Mouse (Mus musculus) erythroid progenitor cell, adult 5-6 weeks (primary cell): ENCODE measurements around the gene Dusp22. TPM values are rescaled to one million over a fixed set of nuclear protein-coding genes. Genes with fewer than 3 reads are reported as not detected.

ENCODE experiments used
- ATAC-seq: replicated peaks from 2 replicates; pipeline ENCODE4 v1.8.0; 2016; ENCODE audit warnings: moderate number of reproducible peaks, mild to moderate bottlenecking, moderate TSS enrichment, inconsistent platforms; ENCODE audit not compliant: poor library complexity, low FRiP score, severe bottlenecking
- total RNA-seq, 2 experiments: library from RNA; stranded (forward) in 1 of 2; stranded (reverse) in 1 of 2; fragments of 150-400 nt in 1 of 2; fragments of 186-747, 209-891 nt in 1 of 2; gene quantifications; 2 replicates each; pipeline versions ENCODE4 v1.2.3 to v1.2.4; 2015 to 2017; ENCODE audit warnings: low replicate concordance in 2 of 2

The Dusp22 gene
- total RNA-seq, 2 experiments from 2014 or later, result 10.5 TPM; not detected in 1

DNA sequence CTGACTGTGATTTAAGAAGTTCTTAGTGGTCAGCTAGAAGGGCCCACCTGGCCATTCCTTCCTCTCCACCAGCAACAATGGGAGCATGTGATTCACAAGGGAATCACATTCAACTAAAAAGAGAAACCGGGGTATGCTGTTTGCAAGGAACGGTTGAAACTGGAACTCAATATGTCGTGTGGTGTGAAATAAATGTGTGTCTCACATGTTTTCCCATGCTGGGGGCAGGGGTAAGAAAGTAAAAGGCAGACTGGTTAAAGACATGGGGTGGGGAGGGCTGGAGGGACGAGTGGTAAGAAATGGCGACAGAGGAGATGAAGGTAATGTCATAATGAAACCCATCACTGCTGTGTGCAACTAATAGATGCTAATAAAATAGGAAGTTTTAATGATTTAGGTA lies 87.3 kb downstream of the Dusp22 start:
- ATAC-seq, result no peak

DNA sequence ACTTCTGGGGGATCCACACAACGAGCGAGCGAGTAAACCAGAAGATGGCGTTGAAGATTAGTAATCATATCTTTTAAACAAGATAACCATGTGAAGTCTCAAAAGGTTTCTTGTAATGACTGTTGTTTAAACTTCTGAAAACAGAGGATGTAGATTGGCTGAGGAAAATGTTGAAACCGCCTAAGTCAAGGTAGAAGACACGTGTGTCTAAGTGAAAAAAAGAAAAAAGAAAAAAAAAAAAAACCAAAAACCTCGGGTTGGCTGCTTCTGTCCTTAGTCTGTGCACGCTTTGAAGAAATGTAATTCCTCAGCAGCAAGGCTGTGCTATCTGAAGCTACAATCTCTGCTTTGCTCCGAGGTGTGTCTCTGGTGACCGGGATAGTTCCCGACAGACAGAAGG lies 87.7 kb downstream of the Dusp22 start:
- ATAC-seq, result no peak

DNA sequence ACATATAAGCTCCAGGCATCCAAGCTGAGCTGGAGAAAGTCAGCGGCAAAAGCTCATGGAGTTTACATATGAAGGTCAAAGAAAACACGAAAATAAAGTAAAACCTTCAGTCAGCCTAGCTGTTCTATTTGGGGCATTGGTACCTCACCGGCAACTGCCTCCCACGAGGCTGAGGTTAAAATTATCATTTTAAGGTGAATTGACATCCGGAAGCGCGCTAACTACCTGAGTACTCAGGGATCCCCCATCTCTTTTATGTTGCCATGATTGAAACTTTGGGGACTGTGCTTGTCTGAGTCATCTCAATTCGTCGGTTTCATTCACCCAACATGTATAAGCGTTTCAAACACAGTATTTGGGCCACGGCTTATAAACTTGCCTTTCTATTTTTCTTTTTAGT lies 88.5 kb downstream of the Dusp22 start:
- ATAC-seq, result no peak

DNA sequence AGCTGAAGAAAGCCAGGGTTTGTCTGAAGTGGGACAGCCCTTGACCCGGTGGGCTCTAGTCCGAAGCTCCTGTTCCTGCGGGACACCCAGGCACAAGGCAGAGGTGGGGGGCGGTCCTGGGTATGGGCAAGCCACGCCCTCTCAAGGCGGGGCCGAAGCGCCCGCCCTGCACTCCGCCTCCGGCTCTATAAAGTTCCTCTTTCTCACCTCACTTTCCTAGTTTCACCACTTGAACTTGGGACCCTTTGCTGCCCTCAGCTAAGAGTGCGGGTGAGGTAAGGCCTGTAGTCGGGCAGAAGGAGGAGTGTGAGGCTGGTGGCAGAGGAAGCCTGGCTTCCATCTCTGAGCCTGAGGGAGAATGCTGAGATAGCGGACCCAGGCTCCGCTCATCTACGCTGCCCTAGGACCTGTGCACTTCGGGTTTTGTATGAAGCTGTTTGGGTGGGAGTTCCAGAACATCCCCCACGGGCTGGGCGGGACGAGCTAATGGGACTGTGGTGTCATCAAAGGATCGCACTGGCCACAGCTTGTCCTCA lies 89.3 kb downstream of the Dusp22 start, which contains the start of gene Irf4:
Gene Irf4, plus strand, starts transcription at position 206 of the 536 bp plus-strand sequence.
- 0 out of 2 replicates have a peak, but pooled peaks have one; percentile 42 for ATAC-seq

DNA sequence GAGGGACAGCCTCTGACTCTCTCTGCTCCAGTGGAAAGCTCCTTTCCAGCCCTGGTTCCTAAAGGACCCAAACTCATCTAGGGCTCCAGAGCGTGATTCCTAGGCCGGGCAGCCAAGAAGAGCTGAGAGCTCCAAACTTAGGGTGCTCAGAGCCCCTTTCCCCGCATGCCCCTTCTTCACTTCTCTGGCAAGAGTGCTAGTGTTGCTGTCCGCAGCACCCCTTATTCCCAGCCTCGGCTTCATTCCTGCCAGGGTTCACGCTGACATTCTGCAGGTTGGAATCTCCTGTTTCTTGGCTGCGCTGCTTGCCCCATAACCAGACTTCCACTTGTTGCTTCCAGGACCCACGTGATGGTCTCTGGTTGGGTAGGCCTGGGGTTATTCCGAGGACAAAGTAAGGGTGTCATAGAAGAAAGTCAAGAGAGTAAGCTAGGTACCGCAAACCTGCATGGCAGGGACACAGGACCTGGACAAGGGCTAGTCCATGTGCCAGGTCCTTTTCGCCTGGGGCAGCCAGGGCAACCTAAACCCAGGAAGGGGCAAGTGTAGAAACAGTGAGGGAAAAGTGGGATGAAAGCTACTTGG lies 89.8 kb downstream of the Dusp22 start:
- no peak for ATAC-seq

DNA sequence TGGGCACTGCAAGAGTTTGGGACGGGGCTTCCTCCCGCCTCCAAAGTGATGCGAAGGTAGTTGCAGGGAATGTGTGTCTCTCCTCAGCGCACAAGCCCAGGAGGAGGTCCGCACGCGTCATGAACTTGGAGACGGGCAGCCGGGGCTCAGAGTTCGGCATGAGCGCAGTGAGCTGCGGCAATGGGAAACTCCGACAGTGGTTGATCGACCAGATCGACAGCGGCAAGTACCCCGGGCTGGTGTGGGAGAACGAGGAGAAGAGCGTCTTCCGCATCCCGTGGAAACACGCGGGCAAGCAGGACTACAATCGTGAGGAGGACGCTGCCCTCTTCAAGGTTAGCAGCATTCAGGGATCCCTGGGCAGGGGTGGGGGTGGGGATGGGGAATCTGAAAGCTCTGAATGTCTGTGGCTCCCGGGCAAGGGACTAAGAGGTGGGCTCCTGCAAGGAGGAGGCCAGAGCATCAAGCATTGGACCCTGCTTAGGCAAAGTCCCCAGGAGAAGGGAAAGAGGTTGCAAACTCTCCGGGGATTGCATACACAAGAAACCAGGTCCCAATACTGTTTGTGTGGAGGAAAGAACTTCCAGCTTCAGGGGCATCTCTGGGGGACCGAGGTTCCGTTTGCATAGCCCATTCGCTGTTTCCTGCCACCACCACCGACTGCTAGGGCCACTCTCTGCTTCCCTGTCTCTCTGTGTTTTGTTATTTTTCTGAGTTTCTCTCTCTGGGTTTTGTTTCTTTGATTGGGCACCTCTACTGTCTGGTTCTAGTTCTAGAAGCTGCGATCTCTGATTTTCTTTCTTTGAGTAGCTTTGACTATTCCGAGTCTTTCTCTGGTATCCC lies 90.9 kb downstream of the Dusp22 start:
- ATAC-seq, result no peak

DNA sequence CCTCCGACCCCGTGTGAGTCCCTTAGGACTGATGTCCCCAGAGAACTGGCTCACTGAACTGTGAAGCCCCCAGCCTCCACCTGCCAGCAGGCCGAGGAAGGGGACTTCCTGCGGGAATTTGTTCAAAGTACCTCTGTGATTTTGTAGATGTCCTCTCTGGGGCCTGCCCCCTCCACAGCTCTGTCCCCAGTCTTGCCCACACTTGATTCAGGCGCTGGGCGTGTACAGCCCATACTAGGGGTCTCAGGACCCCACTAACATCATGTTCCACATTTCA lies 91.4 kb downstream of the Dusp22 start:
- no peak for ATAC-seq

DNA sequence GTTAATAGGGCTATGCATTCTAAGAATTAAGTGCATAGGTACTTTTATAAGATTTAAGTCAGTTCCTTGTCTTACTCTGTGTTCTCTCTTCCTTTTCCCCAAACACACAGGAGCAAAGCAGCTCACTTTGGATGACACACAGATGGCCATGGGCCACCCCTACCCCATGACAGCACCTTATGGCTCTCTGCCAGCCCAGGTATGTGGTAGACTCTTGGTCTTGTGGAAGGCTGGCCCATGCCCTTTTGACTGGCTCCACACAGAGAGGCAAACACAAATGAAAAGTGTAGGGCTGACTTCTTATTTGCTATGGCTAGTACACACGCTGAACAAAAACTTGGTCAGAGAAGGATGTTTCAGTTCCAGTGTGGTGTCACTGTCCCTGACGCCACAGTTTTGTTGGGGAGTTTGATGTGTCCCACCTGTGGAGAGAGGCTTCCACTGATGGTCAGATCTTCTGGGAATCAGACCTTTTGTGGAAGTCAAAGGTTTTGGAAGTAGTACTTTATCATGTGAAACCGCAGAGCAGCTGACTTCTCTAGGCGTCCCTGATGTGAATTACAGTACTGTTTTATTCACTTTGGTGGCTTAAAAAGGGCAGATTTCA lies 92.9 kb downstream of the Dusp22 start:
- ATAC-seq, result no peak

DNA sequence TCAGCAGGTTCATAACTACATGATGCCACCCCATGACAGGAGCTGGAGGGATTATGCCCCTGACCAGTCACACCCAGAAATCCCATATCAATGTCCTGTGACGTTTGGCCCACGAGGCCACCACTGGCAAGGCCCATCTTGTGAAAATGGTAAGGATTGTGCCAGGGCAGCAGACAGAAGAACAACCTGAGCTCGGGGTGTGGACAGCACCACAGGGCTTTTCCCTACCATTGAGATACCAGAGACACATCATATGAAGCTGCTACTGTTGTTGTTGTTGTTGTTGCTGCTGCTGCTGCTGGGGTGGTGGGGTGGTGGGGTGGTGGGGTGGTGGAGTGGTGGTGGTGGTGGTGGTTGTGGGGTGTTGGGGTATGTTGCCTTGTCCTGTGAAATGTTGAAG lies 93.6 kb downstream of the Dusp22 start:
- no peak for ATAC-seq

DNA sequence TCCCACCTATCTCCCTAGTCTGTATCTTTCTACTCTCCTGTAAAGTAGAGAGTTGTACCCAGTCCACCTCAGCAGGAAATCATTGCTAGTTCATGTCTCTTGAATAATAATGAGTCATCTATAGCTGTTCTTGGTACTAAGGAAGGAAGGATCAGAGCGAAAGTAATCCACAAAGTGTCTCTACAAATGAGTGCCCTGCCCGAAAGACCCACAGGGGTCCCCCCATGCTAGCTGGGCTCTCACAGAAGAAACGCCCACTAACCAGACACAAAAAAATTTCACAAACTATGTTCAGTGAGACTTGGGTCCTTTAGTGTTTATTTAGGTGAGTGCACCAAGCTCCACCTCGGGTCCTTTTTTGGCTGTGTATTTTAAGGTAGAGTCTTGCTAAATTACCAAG lies 94.3 kb downstream of the Dusp22 start:
- ATAC-seq, result no peak

DNA sequence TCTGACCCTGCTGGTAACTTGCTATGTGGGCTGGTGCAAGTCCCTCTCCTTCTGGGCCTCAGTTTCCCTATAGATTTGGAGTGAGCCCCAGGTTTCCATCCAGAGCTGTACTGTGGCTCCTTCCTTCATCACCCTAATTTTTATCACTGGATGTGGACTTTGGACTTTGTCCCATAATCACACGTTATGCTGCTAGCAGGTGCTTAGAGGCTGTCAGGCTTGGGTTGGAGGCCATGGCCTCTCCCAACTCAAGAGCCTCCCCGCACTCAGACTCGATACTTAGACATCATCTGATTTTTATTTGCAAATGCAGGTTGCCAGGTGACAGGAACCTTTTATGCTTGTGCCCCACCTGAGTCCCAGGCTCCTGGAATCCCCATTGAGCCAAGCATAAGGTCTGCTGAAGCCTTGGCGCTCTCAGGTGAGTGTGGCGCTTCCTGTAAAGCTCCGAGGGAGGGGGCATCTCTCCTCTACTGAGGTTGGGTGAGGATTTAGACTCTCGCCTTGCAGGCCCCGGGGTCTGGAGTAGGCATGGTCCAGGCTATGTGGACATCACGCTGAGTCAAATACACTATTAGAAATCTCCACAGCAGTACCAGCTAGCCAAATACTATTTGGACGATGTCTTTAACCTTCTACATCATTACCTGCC lies 95.2 kb downstream of the Dusp22 start:
- no peak for ATAC-seq

DNA sequence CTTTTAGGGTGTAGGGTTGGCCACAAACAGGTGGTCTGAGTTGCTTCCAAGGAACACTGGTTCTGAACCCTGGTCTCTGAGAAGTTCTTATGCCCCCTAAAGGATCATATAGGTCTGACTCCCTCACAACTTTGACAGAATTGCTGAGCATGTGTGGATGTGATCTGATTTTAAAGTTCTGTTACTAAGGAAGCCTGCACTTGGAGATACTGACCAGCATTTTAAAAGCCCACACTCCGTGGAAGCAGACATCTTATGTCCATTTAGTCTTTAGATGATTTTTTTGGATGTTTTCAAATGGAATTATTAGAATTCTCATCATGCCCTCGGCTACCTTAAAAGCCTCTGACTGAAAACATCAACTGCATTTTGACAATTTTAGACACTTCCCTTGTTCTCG lies 95.8 kb downstream of the Dusp22 start:
- no peak for ATAC-seq

DNA sequence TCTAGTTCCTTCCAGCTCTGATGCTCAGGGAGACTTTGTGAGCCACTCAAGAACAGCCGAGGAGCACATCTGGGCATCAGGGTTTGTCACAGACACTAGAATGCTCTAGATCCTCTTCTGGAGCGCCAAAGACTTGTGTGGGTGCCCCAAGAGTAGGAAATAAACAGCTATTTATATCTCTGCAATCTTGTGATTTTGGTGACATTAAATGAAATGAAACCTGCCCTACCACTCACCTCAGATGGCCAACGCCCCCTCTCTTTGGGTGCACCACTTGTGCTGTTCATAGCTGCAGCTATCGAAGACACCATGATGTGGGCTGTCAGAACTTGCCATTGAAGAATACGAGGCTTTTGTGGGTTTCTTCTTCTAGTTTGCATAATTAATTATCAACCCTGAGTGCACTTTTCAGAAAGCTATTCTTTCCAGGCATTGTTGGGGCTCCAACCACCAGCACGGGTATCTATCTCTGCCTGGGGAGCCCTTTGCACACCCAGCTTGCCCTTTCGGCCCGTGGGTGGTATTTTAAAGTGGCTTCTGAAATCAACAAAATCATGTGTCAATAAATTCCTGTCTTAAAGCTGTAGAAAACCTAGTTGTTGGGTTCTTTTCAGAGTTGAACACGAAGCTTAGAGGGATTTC lies 96.3 kb downstream of the Dusp22 start:
- ATAC-seq, result no peak

DNA sequence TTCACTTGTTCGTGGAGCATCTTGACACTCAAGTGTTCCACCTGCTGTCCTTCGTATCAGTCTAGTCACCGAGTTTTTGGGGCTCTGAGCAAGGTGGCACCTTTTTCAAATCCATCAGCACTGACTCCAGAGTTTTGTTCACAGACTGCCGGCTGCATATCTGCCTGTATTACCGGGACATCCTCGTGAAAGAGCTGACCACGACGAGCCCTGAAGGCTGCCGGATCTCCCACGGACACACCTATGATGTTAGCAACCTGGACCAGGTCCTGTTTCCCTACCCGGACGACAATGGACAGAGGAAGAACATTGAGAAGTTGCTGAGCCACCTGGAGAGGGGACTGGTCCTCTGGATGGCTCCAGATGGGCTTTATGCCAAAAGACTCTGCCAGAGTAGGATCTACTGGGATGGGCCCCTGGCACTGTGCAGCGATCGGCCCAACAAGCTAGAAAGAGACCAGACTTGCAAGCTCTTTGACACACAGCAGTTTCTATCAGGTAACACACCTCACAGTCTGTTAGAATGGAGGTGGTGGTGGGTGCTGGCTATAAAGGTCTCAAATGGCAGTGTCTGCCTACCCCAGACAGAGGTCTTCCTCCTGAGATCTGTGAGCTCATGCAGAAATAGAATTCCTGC lies 97.6 kb downstream of the Dusp22 start:
- no peak for ATAC-seq

DNA sequence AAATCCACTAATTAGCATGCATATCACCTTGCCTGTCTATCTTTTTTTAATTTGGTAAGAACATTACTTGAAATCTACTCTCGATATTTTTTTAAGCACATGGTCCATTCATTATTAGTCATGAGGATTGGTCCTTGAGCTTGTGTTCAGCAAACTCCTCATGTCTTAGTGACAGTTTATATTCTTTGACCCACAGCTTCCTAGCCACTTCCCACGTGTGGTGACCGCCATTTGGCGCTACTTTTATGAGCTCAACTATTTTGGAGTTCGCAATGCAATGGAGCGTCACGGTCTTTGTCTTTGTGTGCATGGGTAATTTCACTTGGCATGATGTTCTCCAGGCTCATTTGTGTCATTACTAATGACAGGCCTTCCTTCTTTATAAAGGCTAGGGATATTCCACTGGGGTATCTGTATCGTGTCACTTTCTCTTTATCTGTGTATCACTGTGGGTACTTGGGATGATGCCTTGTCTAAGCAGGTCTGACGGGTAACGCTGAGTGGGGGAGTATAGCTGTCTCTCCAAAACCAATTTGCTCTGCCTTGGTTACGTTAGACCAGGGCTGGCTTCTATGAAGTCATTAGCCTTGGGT lies 99.1 kb downstream of the Dusp22 start:
- no peak for ATAC-seq

DNA sequence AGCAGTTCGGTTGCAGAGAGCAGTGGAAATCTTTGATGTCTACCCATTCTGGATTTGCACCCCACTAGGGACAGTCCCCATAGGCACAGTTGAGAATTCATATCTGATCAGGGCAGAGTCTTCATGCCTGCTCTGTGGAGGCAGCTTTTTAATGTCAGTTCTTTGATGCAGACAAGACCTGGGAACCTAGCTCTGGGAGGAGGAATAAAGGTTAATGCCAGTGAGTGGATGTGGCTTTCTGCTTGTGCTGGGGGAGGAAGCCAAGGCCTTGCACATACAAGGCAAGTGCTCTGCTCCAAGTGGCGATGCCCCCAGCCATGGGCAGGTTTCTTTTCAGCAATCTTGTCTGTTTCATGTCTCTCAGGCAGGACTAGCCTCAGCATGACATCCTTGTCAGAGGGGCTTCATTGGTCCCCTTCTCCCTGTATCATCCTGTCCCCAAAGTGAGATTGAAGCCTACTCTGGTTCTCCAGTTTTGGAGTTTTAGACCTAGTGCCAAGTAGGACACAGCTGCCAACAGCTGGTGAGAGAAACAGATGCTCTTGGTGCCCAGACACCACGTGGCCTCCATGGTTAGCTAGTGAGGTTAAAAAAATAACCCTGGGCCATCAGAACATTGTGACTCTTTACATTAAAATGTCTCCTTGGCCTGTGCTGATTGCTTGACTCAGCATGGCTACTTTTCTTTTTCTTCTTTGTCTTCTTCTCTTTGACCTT lies 100.7 kb downstream of the Dusp22 start:
- ATAC-seq, result no peak
